Mouse (Mus musculus) left cerebral cortex, postnatal 14 days (tissue): ENCODE data around the gene Tcn2. TPM values are rescaled to one million over a fixed set of nuclear protein-coding genes. Genes with fewer than 3 reads are reported as not detected.
A peak's percentile ranks its signal among the peaks of the same experiment; 100 is the strongest.
"Not testable (repeated sequence)": the region's sequence is repeated elsewhere in the genome, so short reads cannot be mapped to it uniquely, and the experiment has no call there.

Experiments
- DNase-seq, 2 experiments: peaks; one replicate each; pipeline ENCODE4 v3.0.0; 2021 to 2022; ENCODE audit warnings: low spot score in 2 of 2, mixed read lengths in 1 of 2
- intact Hi-C: fragments of 180-260 bp; cut with DNase I; formaldehyde crosslinking; loops from one replicate; pipeline ENCODE4 v1.15.1; 2025
- total RNA-seq, 2 experiments: library from RNA; stranded (reverse); gene quantifications; 2 replicates each; pipeline ENCODE4 v1.2.3; 2021

Tcn2 gene
- total RNA-seq, 2 experiments from 2014 or later = 15.9 to 18.4 TPM

DNA sequence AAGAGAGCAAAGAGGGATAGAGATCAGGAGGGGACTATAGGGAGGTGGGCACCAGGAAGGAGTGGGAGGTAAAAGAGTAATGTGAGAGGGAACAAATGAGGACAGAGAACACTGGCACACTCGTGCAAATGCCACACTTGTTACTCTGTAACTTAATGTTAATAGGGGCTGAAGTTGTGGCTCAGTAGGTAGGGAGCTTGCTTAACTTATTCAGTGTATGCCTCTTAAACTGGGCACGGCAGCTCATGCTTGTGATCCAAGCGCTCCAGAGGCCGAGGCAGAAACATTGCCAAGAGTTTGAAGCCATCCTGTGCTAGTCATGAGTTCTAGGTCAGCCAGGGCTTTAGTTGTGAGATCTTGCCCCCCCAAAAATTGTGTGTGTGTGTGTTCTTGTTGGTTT is 3.2 kb upstream of the Tcn2 start:
- intact Hi-C loops = no loop called here
- no peak for DNase-seq

DNA sequence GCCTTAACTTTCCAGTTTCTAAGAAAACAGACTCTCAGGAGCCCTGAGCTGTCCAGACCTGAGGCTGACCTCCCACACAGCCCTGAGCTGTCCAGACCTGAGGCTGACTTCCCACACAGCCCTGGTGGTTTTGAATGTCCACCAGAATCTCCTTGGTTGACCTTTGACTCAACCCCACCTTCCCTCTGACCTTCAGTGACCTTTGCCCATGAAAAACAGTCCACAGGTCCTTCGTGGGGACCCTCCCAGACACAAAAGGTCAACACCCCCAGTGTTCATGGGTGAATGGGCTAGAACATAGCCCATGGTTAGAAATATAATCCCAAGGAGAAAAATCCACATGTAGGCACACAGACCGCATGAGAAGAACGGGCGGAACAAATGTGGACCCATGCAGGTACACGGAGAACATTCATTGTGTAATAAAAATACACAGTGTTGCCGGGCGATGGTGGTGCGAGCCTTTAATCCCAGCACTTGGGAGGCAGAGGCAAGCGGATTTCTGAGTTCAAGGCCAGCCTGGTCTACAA is 1.9 kb upstream of the Tcn2 start:
- intact Hi-C loops = no loop called here
- DNase-seq = no peak

DNA sequence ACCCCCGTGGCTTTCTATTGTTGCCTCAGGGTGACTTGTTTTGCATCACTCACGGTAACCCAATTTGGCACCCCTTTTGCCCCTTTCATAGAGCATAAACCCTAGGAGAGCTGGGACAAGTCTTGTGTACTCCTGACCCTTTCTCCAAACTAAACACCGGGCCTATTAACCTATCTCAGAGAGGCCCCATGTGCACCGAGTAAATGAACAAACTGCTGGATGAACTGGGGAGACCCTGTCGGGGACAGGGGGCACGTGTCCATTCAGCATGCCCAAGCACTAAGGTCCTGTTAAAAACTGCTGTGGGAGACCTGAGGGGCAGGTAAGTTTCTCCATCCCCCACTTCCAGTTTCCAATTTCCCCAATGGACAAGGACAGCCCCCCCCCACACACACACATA is 1.0 kb downstream of the Tcn2 start:
- intact Hi-C loops = no loop called here
- no peak for DNase-seq

DNA sequence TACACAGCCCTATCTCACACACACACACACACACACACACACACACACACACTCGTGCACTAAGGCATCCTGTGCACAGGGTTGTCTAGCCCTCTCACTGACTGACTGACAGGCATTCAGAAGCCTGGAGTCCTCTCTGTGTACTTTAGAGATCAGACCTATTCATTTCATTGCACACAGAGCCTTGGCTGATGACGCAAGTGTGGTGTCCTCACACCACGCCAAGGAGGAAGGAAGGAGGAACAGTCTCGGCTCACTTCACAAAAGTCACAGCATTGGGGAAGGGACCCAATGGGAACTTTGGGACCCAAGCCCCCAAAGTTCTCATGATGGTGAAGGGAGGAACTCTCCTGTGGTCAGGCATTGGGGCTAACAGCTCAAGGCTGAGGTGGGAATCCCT is 1.9 kb downstream of the Tcn2 start:
- intact Hi-C loops = no loop called here
- DNase-seq = peak in 1 of 2 experiments; percentile 1

DNA sequence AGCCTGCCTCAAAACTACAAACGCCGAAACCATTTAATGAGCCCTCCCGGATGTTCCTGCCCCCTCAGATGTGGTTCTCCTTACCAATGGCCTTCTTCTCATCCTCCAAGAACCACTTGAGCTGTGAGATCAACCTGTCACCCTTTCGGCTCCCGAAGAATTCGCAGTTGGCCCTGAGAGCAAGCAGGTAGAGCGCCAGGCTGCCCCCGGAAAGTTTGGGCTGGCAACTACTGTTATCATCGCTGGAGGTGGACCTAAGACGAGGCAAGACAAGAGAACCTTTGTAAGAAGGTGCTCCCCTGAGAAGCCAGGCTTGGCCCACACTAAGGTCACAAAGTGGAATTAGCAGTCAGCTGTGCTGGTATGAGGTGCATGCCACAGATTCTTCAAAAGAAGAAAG is 6.0 kb downstream of the Tcn2 start:
- intact Hi-C loops = loop anchor here (10.0 kb wide), 1 partner anchor 231 kb away; no protein-coding TSS in a partner anchor
- DNase-seq = no peak

DNA sequence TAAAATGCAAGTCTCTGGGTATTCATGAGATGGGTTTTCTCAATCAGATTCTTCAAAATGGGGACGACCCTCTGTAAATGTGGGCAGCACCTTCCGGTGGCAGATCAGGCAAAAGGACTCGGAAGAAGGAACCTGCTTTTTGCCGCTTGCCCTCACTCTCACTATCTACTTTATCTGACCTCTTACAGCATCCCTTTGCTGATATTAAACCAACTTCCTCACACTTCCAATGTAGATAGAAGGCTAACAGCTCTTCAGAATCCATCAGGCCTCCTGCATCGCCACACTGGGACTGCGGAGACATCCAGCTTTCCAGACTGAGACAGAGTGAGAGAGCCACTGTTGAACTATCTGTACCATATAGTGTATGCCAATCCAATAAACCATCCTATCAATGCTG is 9.2 kb downstream of the Tcn2 start:
- no peak for DNase-seq
- intact Hi-C loops = loop anchor here (10.0 kb wide), 1 partner anchor 228 kb away; no protein-coding TSS in a partner anchor

DNA sequence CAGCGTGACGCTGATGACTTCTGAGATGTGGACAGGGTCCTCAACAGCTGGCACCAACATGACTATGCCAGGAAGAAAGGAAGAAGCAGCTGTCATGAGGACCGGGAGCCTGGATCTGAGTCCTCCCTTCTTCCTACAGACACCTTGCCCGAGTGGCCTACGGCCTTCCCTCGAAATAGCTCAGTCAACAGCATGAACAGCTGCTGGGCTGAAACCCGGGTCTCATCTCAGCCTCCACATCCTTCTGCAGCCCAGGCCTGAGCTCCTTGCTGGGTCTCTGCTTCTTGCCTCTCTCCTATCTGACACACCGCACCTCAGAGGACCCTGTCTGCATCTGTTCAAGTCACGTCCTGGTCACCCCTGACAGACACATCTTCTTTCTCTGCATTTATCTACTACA is 9.8 kb downstream of the Tcn2 start:
- no peak for DNase-seq
- intact Hi-C loops = loop anchor here (10.0 kb wide), 1 partner anchor 227 kb away; no protein-coding TSS in a partner anchor

DNA sequence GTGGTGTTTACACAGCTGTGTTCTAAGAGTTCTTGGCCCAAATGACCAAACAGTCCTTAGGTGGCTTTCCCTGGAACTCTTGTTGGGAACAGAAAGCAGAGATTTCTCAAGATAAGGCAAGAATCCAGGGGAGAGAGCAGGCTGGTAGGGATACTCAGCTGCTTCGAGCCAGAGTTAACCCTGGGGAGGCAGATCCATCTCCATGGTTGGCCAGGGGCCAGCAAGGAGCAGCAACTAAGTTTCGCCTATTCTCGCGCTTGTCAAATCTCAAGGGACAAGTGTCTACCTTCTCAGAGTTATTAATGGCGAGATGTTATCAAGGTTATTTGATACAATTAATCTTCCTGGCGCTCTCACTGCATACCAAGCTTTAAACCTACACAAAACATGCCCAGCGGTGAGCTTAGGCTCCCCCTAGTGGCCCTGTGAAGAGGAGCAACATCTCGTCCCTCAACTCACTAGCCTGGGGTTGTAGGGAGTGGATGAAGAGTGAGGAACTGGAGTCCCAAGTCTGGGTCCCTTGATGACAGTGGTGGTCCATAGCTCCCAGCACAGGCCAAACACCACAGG is 10.6 kb downstream of the Tcn2 start:
- peak; percentile 66 to 72 for DNase-seq

DNA sequence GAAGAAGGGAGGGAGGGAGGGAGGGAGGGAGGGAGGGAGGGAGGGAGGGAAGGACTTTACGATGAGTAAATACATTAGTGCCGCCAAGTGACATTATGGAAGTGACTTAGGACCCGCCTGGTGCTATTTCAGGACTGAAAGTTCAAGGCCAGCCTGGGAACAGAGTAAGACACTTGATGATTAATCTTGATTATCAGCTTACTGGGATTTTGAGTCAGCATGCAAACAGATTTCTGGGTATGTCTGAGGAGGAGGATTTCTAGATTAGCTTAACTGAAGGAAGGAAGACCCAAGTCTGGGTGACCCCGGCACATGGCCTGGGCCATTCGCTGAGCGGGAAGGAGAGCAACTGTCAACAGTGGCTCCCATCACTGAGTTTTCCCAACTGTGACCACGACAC is 11.5 kb downstream of the Tcn2 start:
- DNase-seq = no peak
- intact Hi-C loops = loop anchor here (10.0 kb wide), 1 partner anchor 226 kb away; no protein-coding TSS in a partner anchor

More for the DNA sequence above, 10.6 kb downstream of the Tcn2 start:
- intact Hi-C loops = loop anchor here (10.0 kb wide), 1 partner anchor 227 kb away; no protein-coding TSS in a partner anchor

DNA sequence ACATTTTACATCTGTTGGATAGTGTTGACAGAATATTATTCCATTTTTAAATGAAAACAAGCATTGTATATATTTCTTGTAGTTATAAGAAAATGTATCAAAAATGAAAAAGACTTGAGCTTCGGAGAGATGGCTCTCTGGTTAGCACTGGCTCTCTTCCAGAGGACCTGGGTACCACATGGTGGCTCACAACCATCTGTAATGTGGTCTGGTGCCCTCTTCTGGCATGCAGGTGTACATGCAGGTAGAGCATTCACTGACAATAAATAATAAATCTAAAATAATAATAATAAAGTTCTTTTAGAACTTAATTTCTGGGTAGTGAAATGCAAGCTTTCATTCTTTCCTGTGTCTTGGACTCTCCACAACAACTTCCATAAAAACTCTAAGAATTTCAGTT is 13.2 kb downstream of the Tcn2 start:
- DNase-seq = no peak
- intact Hi-C loops = no loop called here

DNA sequence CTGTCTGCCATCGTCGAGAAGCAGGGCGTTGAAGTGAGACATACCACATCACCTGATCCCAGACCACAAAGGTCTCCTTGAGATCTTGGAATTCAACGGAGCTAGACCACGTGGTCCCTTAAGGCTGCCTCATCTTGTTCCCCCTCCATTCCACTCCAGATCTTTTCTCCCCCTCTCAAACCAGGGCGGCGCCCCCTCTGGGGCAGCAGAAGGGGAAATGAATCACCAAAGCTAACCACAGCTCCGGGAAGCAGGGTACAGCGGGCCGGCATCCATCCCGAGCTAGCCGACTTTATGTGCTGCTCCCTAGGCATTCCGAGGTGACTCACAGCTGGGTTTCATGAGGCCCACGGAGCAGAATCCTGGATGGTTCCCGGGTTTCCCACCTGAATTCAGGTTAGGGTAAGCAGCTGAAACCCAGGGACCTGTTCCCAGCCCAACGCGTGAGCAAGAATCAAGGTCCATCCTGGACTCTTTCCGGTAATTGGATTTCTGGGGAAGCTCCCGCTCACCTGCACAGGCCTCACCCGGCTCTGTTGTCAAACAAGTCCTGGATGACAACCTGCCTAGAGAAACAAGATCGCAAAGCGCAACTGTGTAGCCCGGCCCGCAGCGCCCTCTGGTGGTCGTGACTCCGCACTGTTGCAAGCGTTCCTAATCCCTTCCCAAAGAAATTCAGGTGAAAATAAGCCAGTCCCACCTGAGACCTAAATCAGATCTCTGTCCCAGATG is 17.7 kb downstream of the Tcn2 start, which contains the start of gene Slc35e4:
Gene Slc35e4, minus strand, starts transcription at position 556 of the 732 bp plus-strand sequence.
- peak; percentile 79 to 86 for DNase-seq
- intact Hi-C loops = loop anchor here (5.0 kb wide), 1 partner anchor 107 kb away; no protein-coding TSS in a partner anchor

DNA sequence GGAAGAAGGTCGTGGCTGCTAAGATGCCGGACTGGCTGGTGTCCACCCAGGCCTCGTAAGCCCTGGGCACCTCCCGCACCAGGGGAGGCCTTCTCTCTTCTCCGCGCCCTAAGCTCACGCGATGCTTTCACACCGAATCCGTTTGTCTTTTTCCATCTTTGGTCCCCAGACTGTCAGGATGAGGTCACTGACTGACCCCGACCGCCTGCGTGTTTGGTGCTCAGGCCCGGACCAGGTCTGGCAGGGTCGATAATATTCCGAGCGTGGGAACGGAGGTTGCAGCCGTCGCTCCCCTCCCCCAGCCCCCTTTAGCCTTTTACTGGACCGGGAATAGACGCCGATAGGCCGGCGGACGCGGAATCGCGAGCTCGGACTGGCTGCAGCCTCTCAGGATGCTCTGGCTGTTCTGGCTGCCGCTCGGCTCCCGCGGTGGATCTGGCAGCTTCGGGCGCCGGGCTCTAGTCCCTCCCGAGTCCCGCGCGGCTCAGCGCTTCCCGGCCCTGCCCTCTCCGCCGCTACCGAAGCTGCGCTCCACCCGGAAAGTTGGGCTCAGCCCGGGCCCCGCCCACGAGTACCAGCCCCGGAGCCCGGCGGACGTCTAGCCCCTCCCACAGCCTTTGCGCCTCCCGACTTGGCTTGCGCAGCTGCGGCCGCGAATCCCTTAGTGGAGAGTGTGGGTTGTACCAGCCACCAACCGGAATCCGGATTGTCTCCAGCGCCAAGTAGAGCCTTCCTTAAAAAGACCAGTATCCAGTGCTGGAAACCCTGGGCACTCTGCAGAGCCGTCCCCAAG is 18.4 kb downstream of the Tcn2 start:
- intact Hi-C loops = loop anchor here (2.0 to 5.0 kb wide), 2 partner anchors 19 to 106 kb away; partner anchors contain the start of genes 4921536K21Rik and Dusp18
- DNase-seq = peak; percentile 94 to 95

DNA sequence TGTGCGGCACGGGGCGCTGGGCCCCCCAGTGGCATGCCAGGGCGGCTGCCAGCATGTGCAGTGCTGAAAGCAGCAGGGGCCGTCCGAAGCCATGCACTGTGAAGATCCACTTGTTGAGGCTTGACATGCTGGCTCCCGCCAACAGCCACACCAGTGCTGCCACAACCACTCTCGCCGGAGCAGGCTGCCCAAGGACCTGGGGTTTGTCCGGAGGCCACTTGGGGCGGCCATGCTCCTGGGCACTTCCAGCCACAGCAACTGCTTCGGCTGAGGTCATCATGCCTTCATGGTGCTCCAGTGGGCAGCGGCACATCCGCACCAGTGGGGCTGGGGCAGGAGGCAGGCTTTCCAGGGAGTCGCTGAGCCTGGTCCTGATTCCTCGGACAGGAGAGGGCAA is 19.1 kb downstream of the Tcn2 start:
- DNase-seq = peak in 1 of 2 experiments; percentile 37
- intact Hi-C loops = loop anchor here (2.0 to 5.0 kb wide), 2 partner anchors 18 to 106 kb away; partner anchors contain the start of genes 4921536K21Rik and Dusp18

DNA sequence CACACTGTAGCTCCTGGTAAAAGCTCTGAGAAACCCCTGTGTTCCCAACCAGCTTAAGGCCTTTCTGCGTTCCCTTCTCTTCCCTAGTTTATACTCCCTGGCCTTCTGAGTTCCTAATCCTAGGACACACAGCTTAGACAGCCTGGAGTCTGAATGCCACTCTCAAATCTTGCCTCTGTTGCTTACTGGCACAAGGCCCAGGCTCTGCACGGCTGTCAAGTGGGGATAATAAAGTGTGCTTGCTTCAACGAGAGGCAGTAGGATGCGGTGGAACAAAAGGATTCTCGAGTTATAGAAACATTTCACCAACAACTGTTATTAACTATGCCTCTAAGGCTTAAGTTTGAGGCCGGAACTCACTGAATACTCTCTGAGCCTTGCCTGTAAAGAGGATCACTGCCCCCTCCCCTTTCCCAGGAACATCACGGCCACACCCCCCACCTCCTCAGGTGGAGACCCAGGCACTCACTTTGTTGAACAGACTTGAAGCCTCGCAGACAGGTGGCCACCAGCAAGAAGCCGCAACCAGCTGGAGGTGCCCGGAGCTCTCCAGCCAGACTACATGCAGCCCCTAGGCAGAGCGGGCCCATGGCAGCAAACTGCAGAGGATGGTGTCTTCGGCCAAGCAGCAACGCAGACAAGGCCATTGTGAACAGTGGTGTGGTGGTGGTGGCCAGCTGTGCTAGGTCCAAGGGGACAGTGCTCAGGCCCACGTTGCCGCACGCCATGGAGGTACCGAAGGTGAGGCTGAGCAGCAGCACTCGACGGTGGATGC is 19.7 kb downstream of the Tcn2 start:
- intact Hi-C loops = loop anchor here (2.0 to 5.0 kb wide), 2 partner anchors 17 to 105 kb away; partner anchors contain the start of genes 4921536K21Rik and Dusp18
- DNase-seq = peak in 1 of 2 experiments; percentile 63

DNA sequence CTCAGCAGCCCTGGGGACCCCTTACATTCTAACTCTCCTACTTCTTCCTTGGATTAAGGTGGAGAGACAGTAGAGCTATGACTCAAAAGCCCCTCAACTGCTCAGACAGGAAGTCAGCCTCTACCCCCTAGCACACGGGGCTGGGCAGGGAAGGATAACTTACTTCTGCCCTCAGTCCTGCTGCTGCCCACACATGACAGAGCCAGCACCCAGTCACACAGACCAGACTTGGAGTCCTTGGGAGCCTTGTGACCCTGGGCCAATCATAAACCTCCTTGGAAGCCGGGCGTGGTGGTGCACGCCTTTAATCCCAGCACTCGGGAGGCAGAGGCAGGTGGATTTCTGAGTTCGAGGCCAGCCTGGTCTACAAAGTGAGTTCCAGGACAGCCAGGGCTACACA is 20.5 kb downstream of the Tcn2 start:
- DNase-seq = not testable (repeated sequence)
- intact Hi-C loops = loop anchor here (5.0 kb wide), 1 partner anchor 104 kb away; no protein-coding TSS in a partner anchor

DNA sequence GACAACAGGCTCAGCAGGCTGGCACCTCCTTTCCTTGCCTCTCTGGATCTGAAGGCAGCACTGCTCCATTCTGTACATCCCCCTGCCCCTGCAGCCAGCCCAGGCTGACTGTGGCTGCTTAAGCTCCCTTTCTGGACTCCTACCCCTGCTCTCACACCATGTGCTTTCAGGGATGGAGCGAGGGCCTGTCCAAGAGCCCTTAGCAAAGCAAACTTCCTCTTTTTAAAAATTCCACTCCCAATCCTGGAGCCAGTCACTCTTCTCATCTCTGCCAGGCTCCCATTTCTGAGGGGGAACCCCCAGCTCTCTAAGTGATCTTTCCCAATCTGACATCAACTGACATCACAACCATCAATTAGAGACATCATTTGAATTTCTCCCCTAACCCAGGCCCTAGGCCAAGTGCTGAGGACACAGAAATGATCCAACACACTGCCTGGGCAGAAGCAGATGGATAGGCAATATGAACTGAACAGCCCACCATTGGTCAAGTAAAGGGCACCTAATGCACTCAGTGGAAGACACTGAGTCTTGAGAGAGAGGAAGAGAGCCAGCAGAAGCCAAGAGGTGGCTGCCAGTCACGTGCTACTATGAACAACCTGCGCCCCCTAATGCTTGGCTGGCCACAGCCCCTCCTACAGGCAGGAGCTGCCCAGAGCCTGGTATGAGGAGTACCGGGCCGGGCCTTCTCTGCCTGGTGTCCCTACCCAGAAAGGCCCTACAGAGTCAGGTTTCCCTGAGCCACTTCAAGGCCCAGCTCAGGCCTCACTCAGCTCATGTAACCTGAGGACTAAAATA is 21.2 kb downstream of the Tcn2 start:
- intact Hi-C loops = loop anchor here (5.0 kb wide), 1 partner anchor 103 kb away; no protein-coding TSS in a partner anchor
- no peak for DNase-seq

DNA sequence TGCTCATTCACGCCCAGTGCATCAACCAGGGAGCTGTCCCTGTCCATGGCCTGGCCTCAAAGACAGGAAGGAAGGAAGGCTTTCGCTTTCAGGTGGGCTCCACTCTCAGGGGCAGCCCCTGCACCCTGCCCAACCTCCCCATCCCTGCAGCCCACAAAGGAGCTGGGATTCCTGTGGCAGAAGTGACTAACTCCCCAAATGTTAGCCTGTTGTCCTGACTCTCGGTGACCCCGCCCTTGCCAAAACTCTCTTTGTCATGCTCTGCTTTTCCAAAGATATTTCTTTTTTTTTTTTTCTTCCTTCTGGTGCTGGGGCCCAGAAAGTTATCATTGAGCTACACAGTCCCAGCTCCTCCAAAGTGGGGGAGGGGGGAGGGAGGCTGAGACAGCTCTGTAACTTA is 22.7 kb downstream of the Tcn2 start:
- intact Hi-C loops = no loop called here

DNA sequence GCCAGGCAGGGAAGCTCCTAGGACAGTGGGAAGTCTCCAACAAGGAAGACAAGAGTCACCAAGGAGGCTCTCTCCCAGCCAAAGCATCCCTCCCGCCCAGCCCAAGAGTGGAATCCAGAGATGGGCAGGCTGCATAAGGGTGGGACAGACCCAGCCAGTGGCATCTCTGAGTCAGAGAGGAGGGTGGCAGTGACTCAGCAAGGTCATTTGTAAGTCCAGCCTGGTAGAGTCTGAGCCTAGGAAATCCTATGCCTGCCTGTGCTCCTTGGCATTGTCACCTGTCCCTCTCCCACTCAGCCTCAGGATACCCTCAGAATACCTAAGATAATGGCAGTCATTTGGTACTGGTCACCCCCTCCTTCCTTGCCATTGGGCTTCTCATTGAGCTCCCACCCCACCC is 26.5 kb downstream of the Tcn2 start:
- DNase-seq = no peak
- intact Hi-C loops = no loop called here

More for the DNA sequence above, 22.7 kb downstream of the Tcn2 start:
- DNase-seq = no peak
